Mouse (Mus musculus) olfactory bulb, adult 2 months (tissue): ENCODE data around the gene Rfx4.

Source experiments
- CTCF ChIP-seq: fragments of 200-500 bp; IDR thresholded peaks from 2 replicates; pipeline ENCODE4 v1.5.1; 2012; ENCODE audit warnings: low read depth, mild to moderate bottlenecking, low read length, moderate library complexity; ENCODE audit not compliant: insufficient read depth
- POLR2A ChIP-seq: fragments of 200-500 bp; IDR thresholded peaks from 2 replicates; pipeline ENCODE4 v1.6.1; 2012; ENCODE audit warnings: mild to moderate bottlenecking, low read depth, low read length, moderate library complexity; ENCODE audit not compliant: insufficient read depth

DNA sequence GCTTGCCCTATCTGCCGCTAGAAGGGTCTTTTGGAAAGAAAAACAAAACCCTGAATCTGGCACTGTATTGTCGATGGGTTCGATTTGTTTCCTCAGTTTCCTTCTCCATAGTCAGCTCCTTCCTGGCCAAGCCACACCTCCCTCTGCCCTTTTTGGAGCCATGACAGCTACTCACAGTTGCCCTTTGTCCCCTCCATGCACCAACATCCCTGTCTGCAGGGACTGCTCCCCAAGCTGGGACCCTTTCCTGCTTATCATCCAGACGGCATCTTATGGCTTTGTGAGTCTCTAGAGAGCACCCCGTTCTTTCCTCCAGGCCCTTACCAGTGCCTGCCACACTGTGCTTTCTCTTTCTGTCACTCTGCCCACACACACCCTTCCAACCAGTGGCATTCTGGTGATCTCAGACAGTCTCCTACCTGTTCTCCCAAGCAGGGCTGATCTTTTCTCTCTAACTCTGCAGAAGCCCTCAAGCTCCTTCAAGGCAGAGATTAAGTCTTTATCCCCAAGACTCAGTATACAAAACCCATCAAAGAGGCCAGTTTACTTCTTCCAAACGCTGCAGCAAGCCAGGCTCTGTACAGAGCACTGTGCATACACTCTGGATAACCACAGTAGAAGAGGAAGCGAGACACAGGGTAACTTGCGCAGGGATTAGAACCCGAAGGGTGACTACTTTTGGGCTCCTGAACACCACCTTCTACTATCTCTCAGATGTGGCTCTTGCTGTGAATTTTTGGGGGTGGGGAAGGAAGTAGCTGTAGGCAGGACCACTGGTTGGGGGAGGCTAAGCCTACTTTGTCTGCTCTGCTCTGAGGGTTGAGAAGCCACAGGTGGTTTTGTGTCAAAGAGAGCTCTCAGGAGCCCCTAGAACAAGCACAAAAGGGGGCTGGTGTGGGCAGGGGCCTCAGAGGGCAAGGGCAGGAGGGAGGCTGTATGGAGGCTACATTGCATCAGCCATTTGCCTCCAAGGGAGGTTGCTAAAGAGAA, 141.4 kb downstream of the Rfx4 start:
- TF ChIP-seq CTCF (no peak), POLR2A (no peak)
